Mouse (Mus musculus): Measurements from ENCODE around the gene Gm20852.
"Not testable (repeated sequence)": the region's sequence is repeated elsewhere in the genome, so short reads cannot be mapped to it uniquely, and the experiment has no call there.

Gene Gm20852

GRCm38 (mm10) chrY:66742023-66742422 lies at the start of gene Gm20852:
Gene Gm20852, minus strand, starts transcription at chrY:66742123.
- DNase-seq (ENCODE audit: low spot score) = not testable (repeated sequence)

Measured in urinary bladder, postnatal 25 days (tissue).